Mouse (Mus musculus) erythroid progenitor cell, adult 5-6 weeks (primary cell): Measurements from ENCODE around the gene Rara. TPM values are rescaled to one million over a fixed set of nuclear protein-coding genes. Genes with fewer than 3 reads are reported as not detected.
"Not testable (repeated sequence)": the region's sequence is repeated elsewhere in the genome, so short reads cannot be mapped to it uniquely, and the experiment has no call there.

Source experiments
- ATAC-seq: replicated peaks from 2 replicates; pipeline ENCODE4 v1.8.0; 2016; ENCODE audit warnings: moderate number of reproducible peaks, mild to moderate bottlenecking, moderate TSS enrichment, inconsistent platforms; ENCODE audit not compliant: poor library complexity, low FRiP score, severe bottlenecking
- total RNA-seq, 2 experiments: library from RNA; stranded (forward) in 1 of 2; stranded (reverse) in 1 of 2; fragments of 150-400 nt in 1 of 2; fragments of 186-747, 209-891 nt in 1 of 2; gene quantifications; 2 replicates each; pipeline versions ENCODE4 v1.2.3 to v1.2.4; 2015 to 2017; ENCODE audit warnings: low replicate concordance in 2 of 2

The Rara gene
- total RNA-seq, 2 experiments from 2014 or later = 1.4 to 18.4 TPM

DNA sequence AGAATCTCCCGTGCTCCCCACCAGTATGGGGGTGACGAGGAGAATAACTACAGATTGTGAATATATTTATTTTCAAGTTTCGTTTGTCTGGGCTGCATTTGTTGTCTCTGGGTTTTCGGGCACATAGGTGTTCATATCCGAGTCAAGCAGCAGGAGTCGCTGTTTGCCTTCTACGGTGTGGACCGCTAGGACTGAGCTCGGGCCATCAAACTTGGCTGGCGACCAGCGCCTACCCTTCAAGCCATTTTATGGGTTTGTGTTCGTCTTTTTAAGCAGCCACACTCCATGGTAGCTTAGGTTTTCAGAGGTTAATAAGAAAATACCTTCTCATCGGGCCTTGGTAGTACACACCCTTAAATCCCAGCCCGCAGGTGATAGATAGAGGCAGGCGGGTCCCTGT, 5.8 kb upstream of the Rara start:
- ATAC-seq = not testable (repeated sequence)

DNA sequence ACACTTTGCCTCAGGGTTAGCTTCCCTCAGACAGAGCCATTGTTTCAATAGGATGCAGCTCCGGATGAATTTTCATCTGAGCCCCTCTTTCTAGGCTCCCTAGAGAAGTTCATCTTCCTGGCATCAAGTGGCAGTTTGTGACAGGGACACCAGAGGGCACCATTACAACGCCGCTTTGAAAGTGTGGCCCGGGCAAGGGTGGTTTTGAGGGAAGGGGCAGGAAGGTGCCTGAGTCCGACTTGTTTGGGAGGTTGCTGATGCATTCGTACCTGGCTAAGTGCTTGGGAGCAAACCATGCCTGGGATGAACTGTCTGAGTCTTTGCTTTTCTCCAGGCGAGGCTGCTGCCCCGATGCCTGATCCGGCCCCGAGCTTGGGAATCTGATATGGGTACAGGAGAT, 5.3 kb upstream of the Rara start:
- not testable (repeated sequence) for ATAC-seq

DNA sequence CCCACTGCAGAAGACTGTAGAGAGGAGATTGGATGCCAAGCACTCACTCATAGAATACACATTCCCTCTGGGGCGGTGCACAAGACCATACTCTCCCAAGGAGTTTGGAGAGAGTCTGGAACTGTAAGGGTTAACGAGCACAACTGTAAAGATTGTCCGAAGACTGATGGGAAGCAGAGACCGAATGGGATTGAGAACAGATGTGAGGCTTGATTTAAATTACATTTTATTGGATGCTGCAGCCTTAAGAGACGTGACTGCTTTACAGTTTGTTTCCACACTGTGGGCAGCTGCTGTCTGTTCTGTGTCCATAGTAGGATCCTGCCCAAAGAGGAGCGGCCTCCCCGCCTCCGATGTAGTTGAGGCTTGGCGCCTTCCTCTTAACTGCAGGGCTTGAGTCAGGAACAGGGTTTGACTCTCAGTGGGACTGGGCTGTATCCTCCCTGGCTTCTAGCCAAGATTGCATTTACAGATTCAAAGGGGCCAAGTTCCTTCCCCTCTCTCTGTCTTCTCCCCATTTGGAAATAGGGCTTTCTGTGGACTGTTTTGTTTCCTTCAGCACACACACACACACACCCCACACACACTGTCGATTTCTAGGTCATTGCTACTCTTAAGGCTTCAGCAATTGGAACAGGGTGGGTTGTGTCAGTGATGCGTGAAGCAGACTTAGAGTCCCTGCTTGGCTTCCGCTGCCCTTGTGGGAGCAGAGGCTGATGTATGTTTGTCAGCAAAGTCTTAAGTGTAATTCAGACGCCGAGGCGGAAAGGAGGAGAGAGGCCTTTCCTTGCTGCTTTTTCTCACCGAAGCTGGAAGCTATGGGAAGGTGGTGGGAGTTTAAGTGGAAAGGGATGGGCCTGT, 4.5 kb upstream of the Rara start:
- ATAC-seq = not testable (repeated sequence)

DNA sequence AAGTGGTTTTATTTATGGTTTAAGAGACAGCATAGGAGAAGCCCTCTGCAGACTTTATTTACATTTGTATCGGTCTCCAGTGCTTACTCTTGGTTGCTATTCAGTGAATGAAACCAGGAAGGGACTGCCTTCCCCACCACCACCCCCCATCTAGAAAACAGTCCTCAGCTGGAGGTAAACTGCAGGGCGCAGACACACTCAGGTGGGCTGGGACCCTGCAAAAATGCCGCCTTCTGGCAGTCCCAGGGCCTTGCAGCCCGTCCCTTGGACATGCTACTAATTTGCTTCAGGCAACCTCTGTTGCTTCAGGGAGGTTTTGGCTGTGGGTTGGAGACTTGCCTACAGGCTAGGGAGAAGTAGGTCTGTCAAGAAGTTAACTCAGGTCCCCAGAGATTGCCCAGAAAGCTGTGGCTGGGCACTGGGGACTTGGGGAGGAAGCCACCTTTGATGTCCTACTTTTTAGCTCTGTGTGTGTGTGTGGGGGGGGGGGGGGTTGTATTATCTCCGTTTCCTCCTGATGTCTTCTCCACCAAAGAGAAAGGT, 2.9 kb upstream of the Rara start:
- no peak for ATAC-seq

DNA sequence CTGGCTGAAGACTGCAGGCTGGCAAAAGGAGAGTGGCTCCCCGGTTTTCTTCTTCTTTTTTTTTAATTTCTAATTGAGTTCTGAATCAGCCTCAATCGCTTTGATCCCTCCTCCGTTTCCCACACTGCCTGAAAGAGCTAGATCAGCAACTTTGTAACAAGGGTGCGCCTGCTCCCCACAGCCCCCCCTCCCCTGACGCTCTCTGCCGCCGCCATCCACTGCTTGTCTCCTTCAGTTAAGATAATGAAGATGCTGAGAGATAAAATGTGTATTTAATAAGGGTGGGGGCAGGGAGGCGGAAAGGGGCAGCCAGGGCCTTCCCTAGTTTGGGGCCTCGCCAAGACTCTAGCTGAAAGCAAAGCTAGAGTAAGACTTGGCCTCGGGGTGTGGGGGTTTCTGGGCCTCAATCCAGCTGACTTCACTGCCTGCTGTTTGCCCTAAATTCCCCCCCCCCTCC, 2.3 kb upstream of the Rara start:
- ATAC-seq = no peak

DNA sequence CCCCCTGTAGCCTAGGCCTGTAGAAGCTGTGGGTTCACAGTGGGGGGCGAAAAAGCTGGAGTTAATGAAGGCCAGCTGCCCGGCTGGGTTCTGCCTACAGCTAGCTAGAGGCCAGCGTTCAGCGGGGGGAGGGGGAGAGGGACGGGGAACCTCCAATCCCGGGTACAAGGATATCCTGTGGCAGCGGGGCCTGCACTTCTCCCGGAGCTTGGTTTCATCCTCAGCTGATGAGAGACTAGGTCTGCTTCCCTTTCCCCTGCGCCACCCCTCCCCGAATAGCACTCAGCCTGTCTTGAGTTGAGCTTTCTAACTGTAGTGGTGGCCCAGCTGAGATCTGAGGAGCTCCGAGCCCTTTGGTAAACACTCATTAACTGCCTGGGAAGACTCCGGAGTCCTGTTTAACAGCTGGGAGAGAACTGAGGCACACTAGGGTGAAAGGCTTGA, 1.7 kb upstream of the Rara start:
- no peak for ATAC-seq

DNA sequence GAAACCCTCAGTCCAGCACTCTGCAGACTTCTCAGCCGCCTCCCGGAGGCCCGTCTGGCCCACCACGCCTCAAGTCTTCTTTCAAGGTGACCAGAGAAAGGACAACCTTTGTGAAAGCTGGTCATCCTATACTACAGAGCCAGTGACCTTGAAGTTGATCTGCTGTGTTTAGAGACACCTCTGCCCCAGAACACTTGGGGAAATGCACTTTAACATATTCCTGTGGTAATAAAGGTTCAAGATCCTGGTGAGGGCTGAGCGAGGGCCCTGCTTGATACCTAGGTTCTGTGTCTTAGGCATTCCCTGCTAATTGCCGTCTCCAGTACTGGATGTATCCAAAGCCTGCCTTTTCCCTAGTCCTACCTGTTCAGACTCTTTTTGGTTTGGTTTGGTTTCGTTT, 1.1 kb upstream of the Rara start:
- no peak for ATAC-seq

DNA sequence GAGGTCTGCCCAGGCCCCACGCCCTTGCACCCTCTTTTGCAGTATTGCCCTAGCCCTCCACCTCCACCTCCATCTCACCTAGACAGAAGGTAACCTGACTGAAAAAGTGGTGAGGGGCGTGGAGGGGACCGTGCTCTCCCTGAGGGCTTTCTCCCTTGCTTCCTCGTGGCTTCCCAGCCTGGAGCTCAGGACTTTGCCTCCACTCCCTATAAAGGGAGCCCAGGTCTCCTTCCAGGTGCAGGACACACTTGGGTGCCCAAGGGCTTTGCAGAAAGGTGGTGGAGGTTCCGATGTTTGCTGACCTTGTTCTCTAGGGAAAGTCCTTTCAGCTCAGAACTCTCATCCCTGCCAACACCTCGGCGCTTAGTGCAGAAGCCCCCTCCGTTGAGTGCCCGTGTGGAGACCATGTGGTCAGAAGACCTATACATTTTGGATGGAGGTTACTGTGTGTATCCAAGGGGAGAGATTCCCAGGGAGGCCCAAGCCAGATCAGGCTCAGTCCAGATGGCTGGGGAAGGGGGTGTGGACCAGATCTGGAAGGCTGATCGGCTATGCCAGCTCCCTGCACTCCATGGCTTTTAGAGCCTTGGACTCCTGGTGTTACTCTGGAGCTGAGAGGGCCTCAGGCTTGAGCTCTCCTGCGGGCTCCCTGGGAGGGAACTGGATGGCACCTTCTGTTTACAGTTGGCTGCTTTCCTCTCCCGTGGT, 722 bp downstream of the Rara start:
- no peak for ATAC-seq

DNA sequence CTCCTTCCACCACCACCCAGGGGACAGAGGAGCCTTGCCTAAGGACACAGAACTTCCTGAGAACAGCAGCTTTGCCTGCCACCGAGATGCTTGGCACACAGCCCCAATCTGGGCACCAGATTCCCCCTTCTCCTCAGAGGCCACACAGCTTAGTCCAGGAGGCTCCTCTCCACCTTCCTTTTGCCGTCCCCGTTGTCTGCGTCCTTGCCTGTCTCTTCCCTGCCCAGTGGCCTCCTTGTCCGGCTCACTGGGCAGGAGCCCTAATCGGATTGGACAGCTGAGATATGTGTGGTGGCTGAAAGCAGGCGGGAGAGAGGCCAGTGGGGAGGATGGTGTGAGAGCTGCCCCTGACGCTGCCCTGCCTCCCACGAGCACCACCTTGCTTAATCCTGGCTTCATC, 1.9 kb downstream of the Rara start:
- ATAC-seq = no peak

DNA sequence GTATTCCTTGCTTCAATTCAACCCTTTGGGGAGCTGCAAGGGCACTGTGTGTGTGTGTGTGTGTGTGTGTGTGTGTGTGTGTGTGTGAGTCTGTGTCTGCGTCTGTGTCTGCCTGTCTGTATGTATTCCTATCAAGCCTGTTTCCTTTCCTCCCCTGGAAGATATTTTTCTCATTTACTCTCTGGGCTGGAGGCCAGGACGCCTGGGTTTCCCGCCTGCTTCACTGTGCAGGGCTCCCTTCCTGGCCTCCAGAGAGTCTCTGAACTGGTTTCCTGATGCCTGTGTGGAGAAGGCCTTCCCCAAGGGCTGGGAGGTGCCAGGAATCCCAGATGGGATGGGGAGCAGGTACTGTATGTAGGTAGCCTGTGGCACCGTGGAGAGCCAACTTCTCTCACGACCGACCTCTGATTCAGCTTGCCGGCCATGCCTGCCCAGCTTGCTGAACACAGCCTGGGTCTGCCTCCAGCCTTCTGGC, 2.5 kb downstream of the Rara start:
- no peak for ATAC-seq

DNA sequence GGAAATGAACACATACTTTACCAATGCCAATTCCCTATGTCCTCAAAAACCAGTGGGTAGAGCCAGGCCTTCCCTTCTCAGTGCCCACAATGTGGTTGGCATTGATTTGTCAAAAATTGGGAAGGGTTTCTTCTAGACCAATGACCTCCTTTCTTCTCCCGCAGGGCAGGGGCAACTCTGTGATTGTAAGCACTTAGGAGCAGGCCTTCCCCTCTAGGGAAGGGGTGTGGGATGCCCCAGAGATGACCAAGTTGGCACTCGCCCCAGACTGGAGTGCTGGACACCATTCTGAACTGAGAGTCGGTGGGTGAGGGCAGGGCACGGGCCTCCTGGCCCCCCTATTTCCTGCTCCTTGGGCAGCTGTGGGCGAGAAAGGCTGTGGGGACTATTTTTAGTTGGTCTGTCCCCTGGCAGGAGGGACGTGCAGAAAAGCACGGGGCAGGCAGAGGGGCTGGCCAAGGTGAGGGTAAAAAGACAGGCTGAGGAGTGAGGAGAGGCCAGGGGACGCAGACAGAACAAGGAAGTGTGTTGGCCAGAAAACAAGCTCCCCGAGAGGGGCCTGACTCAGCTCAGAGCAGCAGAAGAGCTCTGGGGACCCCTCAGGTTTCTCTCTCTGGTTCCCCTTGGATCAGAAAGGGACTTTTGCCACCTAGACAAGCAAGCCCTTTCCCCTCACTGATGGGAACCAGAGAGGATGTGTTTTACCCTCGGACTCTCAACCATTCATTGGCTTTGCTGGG, 3.3 kb downstream of the Rara start:
- ATAC-seq = no peak

DNA sequence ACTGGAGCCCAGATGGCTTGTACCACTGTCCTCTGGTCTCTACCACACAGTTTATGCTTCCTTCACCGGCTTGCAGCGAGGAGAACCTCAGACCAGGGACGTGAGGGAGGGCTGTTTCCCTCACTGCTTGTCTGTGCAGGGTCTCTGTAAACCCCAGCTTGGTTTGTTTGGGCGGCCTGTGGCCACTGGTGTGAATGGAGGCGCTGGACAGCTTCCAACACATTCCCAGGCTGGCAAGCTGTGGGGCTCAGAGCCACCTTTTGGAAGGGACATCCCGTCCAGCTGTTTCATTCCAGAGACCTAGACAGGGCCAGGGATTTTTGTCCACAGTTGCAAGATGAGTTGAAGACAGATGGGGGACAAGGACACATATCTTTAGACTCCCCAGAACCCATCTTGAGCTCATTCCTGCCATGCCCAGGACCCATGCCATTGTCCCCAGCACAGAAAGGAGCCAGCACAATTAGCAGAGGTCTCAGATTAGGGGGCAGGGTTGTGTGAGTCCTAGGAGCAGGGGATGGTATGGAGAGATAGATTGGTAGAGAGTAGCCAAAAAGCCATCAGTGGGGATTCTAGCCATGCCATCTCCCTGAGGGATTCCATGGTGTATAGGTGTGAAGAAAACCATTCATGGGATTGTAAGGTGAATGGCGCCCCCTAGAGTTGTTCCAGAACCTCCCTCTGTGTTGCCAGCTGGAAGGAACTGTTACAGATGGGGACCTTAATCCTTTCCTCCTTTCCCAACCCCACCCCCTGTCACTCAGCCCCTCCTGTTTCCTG, 4.1 kb downstream of the Rara start:
- no peak for ATAC-seq

DNA sequence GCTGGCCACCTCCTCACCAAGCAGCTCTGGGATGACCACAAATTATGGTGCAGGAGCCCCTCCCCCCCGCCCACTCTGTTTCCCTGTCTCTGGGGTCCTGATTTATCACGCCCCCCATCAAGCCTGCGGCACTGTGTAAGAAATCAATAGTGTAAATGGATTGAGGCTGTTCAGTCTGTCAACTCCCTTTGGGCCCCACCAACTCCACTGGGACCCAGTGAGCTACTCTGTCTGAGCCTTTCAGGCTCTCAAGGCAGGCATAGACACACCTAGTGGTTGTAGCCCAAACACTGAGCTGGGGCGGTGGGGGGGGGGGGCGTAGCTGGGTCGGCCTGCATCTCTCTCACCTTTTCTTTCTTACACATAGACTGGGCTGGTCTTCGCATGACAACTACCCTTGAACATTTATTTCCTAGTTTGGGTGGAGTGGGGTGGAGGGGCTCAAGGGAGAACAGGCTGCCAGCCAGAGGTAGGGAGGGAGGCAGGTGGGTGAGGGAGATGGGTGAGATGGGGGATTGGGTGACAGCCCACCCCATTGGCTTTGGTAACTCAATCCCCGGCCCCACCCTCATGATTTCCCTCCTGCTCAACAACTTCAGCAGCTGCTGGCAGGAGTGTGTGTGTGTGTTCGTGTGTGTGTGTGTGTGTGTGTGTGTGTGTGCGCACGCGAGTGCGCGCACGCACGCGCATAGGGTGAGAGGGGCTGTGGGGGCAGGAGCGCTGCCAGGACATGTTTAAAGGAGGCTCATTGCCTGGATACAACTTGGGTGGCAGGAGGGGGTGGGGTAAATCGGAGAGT, 4.9 kb downstream of the Rara start:
- no peak for ATAC-seq

DNA sequence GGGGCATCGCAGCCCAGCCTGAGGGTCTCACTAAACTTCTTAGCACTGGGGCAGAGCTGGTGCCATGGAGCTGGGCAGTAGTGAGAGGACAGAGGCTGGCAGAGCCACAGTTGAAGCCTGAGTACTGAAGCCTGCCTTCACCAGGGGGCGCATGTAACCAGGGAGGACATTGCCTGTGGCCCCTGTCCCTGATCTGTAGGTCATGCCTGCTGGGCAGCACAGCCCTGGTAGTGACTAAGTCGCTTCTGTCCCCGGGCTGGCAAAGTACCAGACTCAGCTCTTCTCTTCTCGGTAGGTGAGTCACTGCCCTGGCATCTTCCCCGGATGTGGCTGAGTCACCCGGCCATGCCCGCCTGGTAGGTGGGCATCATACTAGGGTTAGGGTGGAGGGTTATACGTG, 5.5 kb downstream of the Rara start:
- ATAC-seq = no peak

DNA sequence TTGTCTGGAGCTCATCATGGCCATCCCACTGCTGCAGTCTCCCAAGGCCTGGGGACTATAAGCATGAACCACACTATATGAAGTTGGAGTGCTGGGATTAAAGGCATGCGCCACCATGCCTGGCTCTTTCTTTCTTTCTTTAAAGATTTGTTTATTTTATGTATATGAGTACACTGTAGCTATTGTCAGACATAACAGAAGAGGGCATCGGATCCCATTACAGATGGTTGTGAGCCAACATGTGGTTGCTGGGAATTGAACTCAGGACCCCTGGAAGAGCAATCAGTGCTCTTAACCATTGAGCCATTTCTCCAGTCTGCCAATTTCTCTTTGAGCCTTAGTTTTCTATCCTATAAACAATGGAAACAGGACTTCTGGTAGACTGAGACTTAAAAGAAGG, 6.2 kb downstream of the Rara start:
- not testable (repeated sequence) for ATAC-seq

DNA sequence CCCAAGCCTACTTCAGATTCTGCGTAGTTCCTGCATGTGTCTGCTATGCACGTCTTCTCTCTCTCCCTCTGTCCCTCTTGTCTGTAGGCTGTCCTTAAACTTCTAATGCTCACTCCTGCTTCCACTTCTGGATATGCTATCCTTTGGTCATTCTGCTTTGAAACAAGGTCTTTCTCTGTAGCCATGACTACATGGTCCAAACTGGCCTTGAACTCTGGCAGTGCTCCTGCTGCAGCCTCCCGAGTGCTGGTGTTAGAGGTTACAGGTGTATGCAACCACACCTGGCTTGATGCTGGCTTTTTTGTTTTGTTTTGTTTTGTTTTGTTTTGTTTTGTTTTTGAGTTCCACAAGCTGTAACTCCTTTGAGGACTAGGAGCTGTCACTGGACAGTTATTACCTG, 6.7 kb downstream of the Rara start:
- ATAC-seq = no peak

DNA sequence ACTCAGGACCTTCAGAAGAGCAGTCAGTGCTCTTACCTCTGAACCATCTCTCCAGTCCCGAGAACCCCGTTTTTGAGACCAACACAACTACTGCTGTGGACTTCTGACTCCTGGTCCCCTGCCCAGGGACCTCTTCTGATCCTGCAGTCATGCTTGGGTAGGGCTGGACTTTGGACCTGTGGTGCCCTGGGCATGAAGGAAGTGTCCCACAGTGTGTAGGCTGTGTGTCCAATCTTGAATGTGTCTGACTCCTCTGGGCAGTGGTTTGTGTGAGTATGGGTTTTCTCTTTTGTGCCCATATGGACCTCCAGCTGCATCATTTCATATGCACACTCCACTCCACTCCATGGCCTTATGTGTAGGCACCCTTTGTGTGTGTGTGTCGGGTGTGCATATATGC, 7.5 kb downstream of the Rara start:
- ATAC-seq = no peak

DNA sequence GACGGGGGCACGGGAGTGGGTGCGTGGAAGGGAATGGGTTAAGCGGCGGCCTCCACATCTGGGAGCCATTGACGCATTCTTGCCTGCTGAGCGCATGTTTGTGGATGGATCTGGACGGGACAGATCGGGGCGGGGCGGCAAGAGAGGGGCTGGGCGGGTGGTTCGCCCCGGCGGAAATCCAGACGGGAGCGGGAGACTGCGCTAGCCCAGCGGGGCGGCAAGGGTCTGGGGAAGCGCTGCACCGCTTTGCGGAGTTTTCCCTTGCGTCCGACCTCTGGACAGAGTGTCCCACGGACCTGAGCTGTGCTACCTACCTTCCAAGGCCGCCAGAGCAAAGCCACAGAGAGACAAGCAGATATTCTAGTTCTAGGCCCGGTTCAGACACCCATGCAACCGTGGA, 8.6 kb downstream of the Rara start:
- ATAC-seq = no peak
